Mouse (Mus musculus) liver, embryonic 13.5 days (tissue): ENCODE data around the gene Plch2. TPM values are rescaled to one million over a fixed set of nuclear protein-coding genes. Genes with fewer than 3 reads are reported as not detected.
A peak's percentile ranks its signal among the peaks of the same experiment; 100 is the strongest.

ENCODE experiments used
- ATAC-seq: fragments of 200-750 bp; cut with Nextera tagmentation; 2 replicates; pipeline ENCODE4 v1.8.0; 2017; ENCODE audit warnings: low read depth, mild to moderate bottlenecking, moderate number of reproducible peaks, moderate library complexity
- DNase-seq: peaks from one replicate; pipeline ENCODE4 v3.0.0; 2022
- H3K27ac ChIP-seq: fragments of 300-500 bp; sonication (generic); 2 replicates; pipeline ENCODE4 v1.5.1; 2015; ENCODE audit warnings: moderate library complexity, mild to moderate bottlenecking, inconsistent platforms
- H3K27me3 ChIP-seq: fragments of 300-500 bp; sonication (generic); 2 replicates; pipeline ENCODE4 v1.6.1; 2015; ENCODE audit warnings: mild to moderate bottlenecking, inconsistent platforms
- H3K36me3 ChIP-seq: fragments of 300-500 bp; sonication (generic); 2 replicates; pipeline ENCODE4 v1.6.1; 2015; ENCODE audit warnings: mild to moderate bottlenecking, inconsistent platforms
- H3K4me1 ChIP-seq: fragments of 300-500 bp; sonication (generic); replicated peaks from 2 replicates; pipeline ENCODE4 v1.6.1; 2015; ENCODE audit warnings: inconsistent platforms
- H3K4me2 ChIP-seq: fragments of 300-500 bp; sonication (generic); 2 replicates; pipeline ENCODE4 v1.6.1; 2015; ENCODE audit warnings: inconsistent platforms, mild to moderate bottlenecking, moderate library complexity
- H3K4me3 ChIP-seq: fragments of 300-500 bp; sonication (generic); replicated peaks from 2 replicates; pipeline ENCODE4 v1.5.1; 2015; ENCODE audit warnings: mild to moderate bottlenecking, inconsistent platforms
- H3K9ac ChIP-seq: fragments of 300-500 bp; sonication (generic); 2 replicates; pipeline ENCODE4 v1.6.1; 2015; ENCODE audit warnings: mild to moderate bottlenecking, inconsistent platforms
- H3K9me3 ChIP-seq: fragments of 300-500 bp; sonication (generic); replicated peaks from 2 replicates; pipeline ENCODE4 v1.6.1; 2016; ENCODE audit warnings: inconsistent platforms
- WGBS: fragments of 180-500 bp; shearing (Covaris S2); methylation state at CpG from one replicate; pipeline ENCODE4 v1.1.7; 2015; ENCODE audit not compliant: insufficient replicate concordance; 5-methylcytosine and 5-hydroxymethylcytosine counted together
- polyA plus RNA-seq: library from polyadenylated mRNA; unstranded; fragments of >200 nt; fragmentation: Nextera tagmentation; extraction: Ambion mirVana; gene quantifications from 2 replicates; pipeline ENCODE4 v1.2.1, GENCODE M21; 2015

Plch2 gene
- 0.08 and 0.10 TPM in 2 replicates for polyA plus RNA-seq

DNA sequence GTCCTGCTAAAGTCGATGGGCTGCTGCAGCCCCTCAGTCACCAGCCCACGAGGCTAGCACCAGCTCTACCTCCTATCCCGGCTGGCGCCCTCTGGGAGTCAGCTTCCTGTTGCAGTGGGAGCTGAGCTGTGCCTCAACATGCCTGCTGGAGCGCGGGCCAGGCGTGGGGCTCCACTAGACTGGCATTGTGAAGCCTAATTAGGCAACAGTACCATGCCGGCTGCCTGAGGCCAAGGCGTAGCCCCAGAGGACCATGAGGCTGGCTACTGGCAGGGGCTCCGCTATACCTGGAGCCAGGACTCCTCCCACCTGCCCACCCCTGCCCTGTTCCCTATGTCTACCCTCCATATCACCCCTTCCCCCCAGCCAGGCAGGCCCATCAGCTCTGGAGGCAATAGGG, at the start of gene Plch2:
Plch2 (minus strand) TSS at position 61 of the 400 bp plus-strand sequence.
- Histone ChIP-seq H3K27me3 (peaks cover 37% of the 10 kb centered on the region), H3K27ac (no peak within 1 kb of the TSS), H3K4me3 (no peak within 1 kb of the TSS), H3K9ac (no peak within 1 kb of the TSS), H3K36me3 (no peaks in the 10 kb centered on the region), H3K4me1 (no peaks in the 10 kb centered on the region), H3K9me3 (no peaks in the 10 kb centered on the region), H3K4me2 (no peak within 1 kb of the TSS)
- 53% methylated on average over 10 of the region's 10 CpGs for WGBS
- DNase-seq (no peak), ATAC-seq (0 out of 2 replicates have a peak, but pooled peaks have one; percentile 24)

DNA sequence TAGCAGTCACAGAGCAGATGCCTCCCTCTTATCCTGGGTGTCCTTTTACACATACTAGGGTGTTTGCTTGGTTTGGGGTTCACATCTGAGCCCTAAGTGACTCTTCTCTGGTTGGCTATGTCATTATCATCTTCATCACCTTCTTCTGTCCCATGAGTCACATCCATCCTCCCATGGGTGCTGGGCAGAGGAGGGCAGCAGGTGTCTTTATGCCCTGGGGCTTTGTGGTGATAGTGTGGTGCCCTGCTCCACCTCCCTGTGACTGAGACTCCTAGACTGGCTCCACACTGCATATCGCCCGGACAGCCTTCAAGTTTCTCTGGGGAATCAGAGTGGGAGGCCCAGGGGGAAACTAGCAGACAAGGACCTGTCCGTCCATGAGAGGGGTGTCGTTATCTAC, 42.0 kb upstream of the Plch2 start:
- WGBS: 61% methylated on average over 4 of the region's 4 CpGs
- H3K27ac ChIP-seq: no peak overlapping the region

DNA sequence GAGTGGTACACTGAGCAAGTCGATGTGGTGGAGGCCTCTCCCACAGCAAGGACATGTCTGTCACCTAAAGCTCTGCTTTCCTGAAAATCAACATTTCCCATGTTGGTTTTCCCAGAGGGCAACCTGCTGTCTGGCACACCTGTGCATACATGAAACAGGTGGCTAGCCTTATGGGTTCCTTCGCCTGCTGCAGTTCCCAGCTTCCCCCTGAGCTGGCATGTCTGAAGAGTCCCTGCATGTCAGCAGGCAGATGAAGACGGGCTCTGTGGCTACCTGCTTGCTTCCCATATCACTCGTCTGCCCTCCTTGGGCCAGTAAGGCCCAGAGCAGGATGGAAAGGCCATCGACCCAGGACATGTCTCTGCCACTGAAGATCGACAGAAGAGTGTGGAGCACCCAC, 40.9 kb upstream of the Plch2 start:
- H3K27ac ChIP-seq: no peak overlapping the region
- H3K4me2 ChIP-seq: no peak overlapping the region
- H3K9ac ChIP-seq: no peak overlapping the region
- no peak for ATAC-seq
- no peaks in the 10 kb centered on the region for H3K27me3 ChIP-seq
- H3K36me3 ChIP-seq: no peaks in the 10 kb centered on the region
- no peak overlapping the region for H3K4me3 ChIP-seq
- H3K9me3 ChIP-seq: no peaks in the 10 kb centered on the region
- H3K4me1 ChIP-seq: no peaks in the 10 kb centered on the region
- 58% methylated on average over 6 of the region's 6 CpGs for WGBS
- DNase-seq: no peak

More for the DNA sequence above, 42.0 kb upstream of the Plch2 start:
- H3K36me3 ChIP-seq: no peaks in the 10 kb centered on the region
- no peak overlapping the region for H3K4me3 ChIP-seq
- no peaks in the 10 kb centered on the region for H3K9me3 ChIP-seq
- no peak overlapping the region for H3K4me2 ChIP-seq
- no peak overlapping the region for H3K9ac ChIP-seq
- no peak for DNase-seq
- no peak for ATAC-seq
- no peaks in the 10 kb centered on the region for H3K27me3 ChIP-seq
- no peaks in the 10 kb centered on the region for H3K4me1 ChIP-seq

DNA sequence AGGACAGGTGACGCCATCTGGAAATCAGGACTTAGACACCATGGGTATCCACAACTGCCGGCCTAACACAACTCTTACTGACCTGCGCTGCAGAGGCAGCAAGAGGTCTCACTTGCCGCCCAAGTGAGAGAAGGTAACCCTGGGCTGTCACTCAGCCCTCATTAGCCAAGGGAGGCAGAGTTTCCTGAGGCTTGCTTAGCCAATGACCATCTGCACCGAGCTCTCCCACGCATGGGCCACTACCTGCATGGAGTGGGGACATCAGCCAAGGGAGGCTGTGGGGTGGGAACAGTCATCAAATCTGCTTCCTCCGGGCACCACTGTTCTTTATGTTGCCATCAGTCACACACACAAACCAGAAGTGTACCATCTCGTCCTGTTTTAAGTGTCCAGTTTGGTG, 39.4 kb upstream of the Plch2 start:
- Histone ChIP-seq H3K36me3 (no peaks in the 10 kb centered on the region), H3K27me3 (no peaks in the 10 kb centered on the region), H3K4me2 (no peak overlapping the region), H3K9ac (no peak overlapping the region), H3K27ac (no peak overlapping the region), H3K4me3 (no peak overlapping the region), H3K9me3 (no peaks in the 10 kb centered on the region), H3K4me1 (no peaks in the 10 kb centered on the region)
- DNase-seq: no peak
- ATAC-seq: no peak
- 74% methylated on average over 8 of the region's 8 CpGs for WGBS

DNA sequence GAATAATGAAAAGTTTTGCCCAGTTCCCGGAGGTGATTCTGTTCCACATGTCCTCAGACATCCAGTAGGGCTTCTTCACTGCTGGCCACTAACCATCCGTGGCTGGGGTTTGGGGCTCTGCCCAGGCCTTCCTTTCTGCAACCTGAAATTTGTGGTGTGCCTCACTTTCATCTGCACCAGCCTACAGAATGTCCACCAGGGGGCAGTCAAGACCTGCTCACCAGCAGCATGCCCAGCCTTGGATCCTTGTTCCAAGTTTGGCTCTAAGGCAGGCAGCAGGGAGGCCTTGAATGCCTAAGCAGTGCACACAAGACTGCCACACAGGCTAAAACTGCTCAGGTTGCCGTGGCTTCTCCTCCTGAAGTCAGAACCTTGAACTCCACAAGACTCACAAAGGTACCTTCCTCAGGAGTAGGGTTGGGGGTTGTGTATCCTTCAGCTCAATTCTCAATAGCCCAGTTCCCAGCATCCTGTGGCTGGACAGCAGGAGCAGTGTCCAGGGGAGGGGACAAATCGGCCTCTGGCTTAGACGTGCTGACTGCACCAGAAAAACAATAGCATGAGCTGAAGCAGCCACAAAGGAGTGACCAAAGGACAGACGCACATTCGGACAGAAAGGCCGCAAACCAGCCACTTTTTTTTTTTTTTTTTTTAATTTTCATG, 38.8 kb upstream of the Plch2 start:
- Histone ChIP-seq H3K27ac (no peak overlapping the region), H3K9me3 (no peaks in the 10 kb centered on the region), H3K4me2 (no peak overlapping the region), H3K4me1 (no peaks in the 10 kb centered on the region), H3K36me3 (no peaks in the 10 kb centered on the region), H3K9ac (no peak overlapping the region), H3K27me3 (no peaks in the 10 kb centered on the region), H3K4me3 (no peak overlapping the region)
- 42% methylated on average over 8 of the region's 8 CpGs for WGBS
- ATAC-seq (peak; percentile 48; the same call in 1 of the 2 replicates), DNase-seq (peak; percentile 63)

DNA sequence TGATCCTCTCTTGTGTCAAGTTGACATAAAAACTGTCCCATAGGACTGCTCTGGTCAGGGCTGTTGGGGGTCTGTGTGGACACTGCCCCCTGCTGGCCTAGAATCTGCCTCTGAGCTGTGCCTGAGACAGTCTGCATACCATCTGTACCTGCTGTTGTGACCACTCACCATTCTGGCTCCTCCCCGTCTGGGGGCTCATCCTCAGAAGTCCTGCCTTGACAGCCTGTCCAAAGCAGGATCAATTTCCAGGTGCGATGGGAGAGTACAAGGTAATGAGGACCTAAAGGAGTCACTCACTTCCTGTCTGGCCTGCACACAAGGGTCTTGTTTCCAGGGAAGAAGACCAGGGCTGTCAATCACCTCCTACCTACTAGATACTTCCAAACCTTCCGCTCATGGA, 38.0 kb upstream of the Plch2 start:
- ATAC-seq (peak; percentile 62; the same call in 1 of the 2 replicates), DNase-seq (peak; percentile 40)
- no peak overlapping the region for H3K4me3 ChIP-seq
- H3K9me3 ChIP-seq: no peaks in the 10 kb centered on the region
- H3K27ac ChIP-seq: no peak overlapping the region
- no peaks in the 10 kb centered on the region for H3K27me3 ChIP-seq
- H3K36me3 ChIP-seq: no peaks in the 10 kb centered on the region
- H3K4me2 ChIP-seq: no peak overlapping the region
- H3K9ac ChIP-seq: no peak overlapping the region
- 46% methylated on average over 3 of the region's 3 CpGs for WGBS
- H3K4me1 ChIP-seq: no peaks in the 10 kb centered on the region

DNA sequence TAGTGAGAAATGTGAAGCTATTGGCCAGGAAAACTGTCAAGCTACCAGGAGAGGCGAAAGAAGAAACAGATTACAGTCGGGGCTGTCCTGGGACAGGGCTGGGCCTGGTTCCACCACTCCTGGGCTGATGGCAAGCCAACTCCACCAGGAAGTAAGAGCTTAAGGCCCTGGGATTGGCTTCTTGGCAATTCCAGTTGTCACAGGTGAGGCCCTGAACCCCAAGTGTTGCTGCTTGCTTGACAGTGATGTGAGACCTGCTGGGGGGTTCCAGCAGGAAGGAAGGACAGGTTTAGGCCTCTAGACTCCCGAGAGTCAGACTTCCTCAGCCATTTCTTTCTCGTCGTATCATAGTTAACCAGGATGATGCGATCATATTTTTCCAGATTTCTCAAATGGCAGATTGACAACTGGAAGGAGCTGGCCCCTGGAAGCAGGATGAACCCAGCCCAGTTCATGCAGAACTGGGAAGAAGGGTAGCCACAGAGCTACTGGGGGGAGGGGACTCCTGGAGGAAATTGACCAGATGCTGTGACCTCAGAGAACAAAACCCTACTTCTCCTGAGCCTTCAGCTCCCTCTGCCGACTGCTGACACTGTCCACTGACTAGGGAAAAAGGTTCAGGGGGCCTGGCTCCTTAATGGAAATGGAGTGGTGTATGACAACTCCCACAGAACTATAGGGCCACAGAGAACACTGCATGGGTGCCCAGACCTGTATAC, 37.0 kb upstream of the Plch2 start:
- no peak for ATAC-seq
- H3K9me3 ChIP-seq: no peaks in the 10 kb centered on the region

DNA sequence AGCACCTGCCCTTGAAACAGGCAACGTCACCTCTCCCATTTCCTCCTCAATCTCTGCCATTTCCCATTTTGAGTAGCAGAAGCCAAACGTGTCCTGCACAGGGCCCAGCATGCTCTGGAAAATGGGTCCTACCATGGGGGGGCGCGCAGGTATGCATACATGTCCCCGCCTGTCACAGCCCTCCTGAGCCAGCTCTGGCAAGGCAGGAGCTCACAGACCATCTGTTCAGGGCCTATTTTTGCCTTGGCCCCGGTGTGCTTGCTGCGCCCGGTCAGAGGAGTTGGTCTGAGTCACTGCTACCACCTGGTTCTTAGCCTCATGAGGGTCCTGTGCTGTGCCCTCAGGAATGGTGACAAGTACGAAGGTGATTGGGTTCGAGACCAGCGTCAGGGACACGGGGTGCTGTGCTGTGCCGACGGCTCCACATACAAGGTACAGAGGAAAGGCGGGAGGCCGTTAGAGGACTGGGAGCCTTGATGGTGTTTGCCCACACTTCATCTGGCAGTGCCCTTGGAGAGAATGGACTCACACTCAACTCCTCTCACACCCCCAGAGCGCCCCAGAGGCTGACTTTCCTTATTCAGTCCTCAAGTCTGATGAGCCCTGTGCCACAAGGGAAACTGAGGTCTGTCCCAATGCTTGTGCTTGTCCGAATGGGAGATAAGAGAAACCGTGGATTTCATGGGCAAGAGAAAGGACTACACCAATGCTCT, 36.3 kb upstream of the Plch2 start:
- no peak overlapping the region for H3K9ac ChIP-seq
- ATAC-seq (no peak), DNase-seq (no peak)
- no peak overlapping the region for H3K4me2 ChIP-seq
- no peak overlapping the region for H3K27ac ChIP-seq
- H3K36me3 ChIP-seq: no peaks in the 10 kb centered on the region
- 83% methylated on average over 19 of the region's 19 CpGs for WGBS
- no peaks in the 10 kb centered on the region for H3K27me3 ChIP-seq
- no peaks in the 10 kb centered on the region for H3K9me3 ChIP-seq
- H3K4me1 ChIP-seq: no peaks in the 10 kb centered on the region
- no peak overlapping the region for H3K4me3 ChIP-seq

More for the DNA sequence above, 37.0 kb upstream of the Plch2 start:
- Histone ChIP-seq H3K27me3 (no peaks in the 10 kb centered on the region), H3K36me3 (no peaks in the 10 kb centered on the region), H3K4me3 (no peak overlapping the region), H3K4me1 (no peaks in the 10 kb centered on the region), H3K4me2 (no peak overlapping the region), H3K9ac (no peak overlapping the region), H3K27ac (no peak overlapping the region)
- WGBS: 61% methylated on average over 7 of the region's 7 CpGs
- DNase-seq: no peak

DNA sequence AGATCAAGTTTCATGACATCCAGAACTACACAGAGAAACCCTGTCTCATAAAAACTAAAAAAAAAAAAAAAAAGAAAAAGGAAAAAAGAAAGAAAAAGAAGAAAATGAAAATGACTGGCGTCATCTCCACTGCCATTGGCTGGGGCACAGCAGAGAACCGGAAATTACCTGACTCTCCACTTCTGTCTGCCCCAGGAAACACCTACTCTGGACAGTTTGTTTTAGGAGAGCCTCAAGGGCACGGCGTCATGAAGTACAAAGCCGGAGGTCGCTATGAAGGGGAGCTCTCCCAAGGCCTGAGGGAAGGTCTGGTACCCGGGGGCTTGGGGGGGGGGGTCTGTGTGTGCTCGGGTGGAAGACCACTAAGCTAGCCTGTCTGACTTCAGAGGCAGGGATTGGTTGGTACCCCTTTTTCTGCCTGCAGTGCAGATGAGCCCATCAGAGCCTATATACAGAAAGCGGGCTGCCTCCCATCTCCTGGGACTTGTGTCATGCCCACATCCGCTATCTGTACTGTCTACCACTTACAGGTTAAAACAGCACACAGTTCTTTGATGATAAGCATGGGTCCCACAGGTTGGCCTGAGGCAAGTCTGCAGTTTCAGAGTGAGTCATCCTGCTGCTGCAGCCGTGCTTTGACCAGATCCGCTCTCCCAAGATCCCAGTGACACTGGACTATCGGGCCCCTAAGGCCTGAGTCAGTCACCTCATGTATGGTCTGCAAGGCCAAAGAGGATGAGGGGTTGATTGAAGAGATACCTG, 34.3 kb upstream of the Plch2 start:
- H3K27me3 ChIP-seq: no peaks in the 10 kb centered on the region
- no peak for ATAC-seq
- H3K4me1 ChIP-seq: peaks cover 10% of the 10 kb centered on the region
- no peak overlapping the region for H3K4me3 ChIP-seq
- H3K9ac ChIP-seq: no peak overlapping the region
- no peaks in the 10 kb centered on the region for H3K36me3 ChIP-seq
- H3K27ac ChIP-seq: no peak overlapping the region
- no peaks in the 10 kb centered on the region for H3K9me3 ChIP-seq
- no peak for DNase-seq
- 76% methylated on average over 13 of the region's 13 CpGs for WGBS
- H3K4me2 ChIP-seq: no peak overlapping the region

DNA sequence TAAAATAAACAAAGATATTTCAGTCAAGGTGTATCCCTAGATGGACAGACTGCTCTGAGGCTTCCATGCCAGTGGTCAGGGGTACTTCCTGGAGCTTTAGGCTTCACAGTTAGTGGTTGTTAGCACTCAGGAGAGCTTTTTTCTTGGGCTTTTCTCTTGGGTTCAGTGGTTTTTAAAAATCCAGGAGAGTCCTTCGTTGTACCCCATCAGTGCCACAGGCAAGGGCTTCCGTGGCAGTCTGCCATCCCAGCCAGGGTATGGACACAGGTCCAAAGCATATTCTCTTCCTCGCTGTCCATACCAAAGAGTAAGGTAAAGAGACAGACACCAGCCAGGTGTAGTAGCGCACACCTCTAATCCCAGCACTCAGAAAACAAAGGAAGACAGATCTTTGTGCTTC, 33.6 kb upstream of the Plch2 start:
- 84% methylated on average over 4 of the region's 4 CpGs for WGBS
- DNase-seq: no peak
- no peaks in the 10 kb centered on the region for H3K36me3 ChIP-seq

DNA sequence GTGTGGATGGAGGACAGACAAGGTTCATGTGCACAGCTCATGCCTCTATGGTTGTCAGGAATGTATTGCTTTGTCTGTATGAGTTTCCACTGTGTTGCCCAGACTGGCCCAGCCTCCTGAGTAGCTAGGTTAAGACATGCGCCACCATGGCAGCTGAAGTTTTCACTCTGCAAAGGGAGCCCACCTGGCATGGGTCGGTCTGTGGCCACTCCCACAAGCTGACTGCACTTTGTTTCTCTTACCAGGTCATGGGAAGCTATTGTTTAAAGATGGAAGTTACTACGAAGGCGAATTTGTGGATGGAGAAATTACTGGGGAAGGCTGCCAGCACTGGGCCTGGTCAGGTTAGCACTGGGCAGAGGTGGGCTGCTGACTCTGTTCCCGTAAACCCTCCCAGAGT, 32.7 kb upstream of the Plch2 start:
- Histone ChIP-seq H3K27ac (no peak overlapping the region), H3K4me1 (peaks cover 24% of the 10 kb centered on the region), H3K9me3 (no peaks in the 10 kb centered on the region), H3K27me3 (no peaks in the 10 kb centered on the region), H3K4me2 (no peak overlapping the region), H3K36me3 (peaks cover 5% of the 10 kb centered on the region; the same call in 1 of the 2 replicates), H3K4me3 (no peak overlapping the region), H3K9ac (no peak overlapping the region)
- 82% methylated on average over 5 of the region's 5 CpGs for WGBS
- DNase-seq: no peak
- ATAC-seq: no peak

More for the DNA sequence above, 33.6 kb upstream of the Plch2 start:
- ATAC-seq: no peak
- no peak overlapping the region for H3K4me2 ChIP-seq
- no peaks in the 10 kb centered on the region for H3K9me3 ChIP-seq
- H3K4me1 ChIP-seq: peaks cover 15% of the 10 kb centered on the region
- H3K4me3 ChIP-seq: no peak overlapping the region
- no peaks in the 10 kb centered on the region for H3K27me3 ChIP-seq
- no peak overlapping the region for H3K27ac ChIP-seq
- H3K9ac ChIP-seq: no peak overlapping the region
